Comparison of ENCODE assay signal across 18 mouse cellular contexts in the genomic region with DNA sequence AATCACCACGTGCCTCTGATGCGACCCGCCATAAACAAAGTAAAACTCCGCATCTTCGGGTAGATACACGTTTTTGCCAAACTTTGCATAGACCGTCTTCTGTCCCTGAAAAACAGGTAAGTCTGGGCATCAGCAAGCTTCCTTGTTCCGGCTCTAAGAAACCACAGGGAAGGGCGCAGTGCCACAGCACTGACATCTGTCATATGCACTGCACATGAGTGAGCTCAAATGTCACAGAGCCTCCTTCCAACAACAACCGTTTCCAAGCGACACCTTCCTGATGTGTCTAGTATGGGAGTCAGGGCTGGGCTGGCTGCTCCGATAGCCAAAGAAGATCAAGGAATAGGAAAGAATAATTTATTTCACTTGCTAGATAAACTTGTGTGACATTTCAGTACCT.
"Had no signal": no experiment of that assay in that cellular context is flagged by ENCODE, and none has a peak within 500 bp of the region (broad histone marks: within the 10 kb centered on the region; RNA-seq: fewer than 3 reads in every experiment).

No protein-coding gene starts in this region.

- H3K9ac ChIP-seq: liver, postnatal 0 days; lung, embryonic 15.5 days; midbrain, embryonic 13.5 days; midbrain, embryonic 15.5 days; neural tube, embryonic 12.5 days; stomach, embryonic 15.5 days had no signal

- H3K27ac ChIP-seq: lung, embryonic 15.5 days; macrophage; midbrain, embryonic 13.5 days; midbrain, embryonic 15.5 days; neural tube, embryonic 12.5 days; stomach, embryonic 15.5 days; stomach, postnatal 0 days had no signal

- H3K9me3 ChIP-seq: lung, embryonic 15.5 days; megakaryocyte, embryonic 14.5 days; midbrain, embryonic 13.5 days; midbrain, embryonic 15.5 days; neural tube, embryonic 12.5 days; stomach, embryonic 15.5 days had no signal

- H3K4me2 ChIP-seq: lung, embryonic 15.5 days; midbrain, embryonic 11.5 days; midbrain, embryonic 13.5 days; midbrain, embryonic 15.5 days; neural tube, embryonic 12.5 days; stomach, embryonic 15.5 days had no signal

- H3K4me1 ChIP-seq: megakaryocyte, embryonic 14.5 days; midbrain, embryonic 15.5 days; neural tube, embryonic 12.5 days; stomach, embryonic 15.5 days had no signal

- H3K36me3 ChIP-seq: lung, embryonic 15.5 days; midbrain, embryonic 13.5 days; midbrain, embryonic 15.5 days; neural tube, embryonic 12.5 days had no signal

- DNase-seq: liver, postnatal 0 days; lung, adult 2 months; lung, postnatal 14 days; lung, postnatal 36 days; right cerebral cortex, postnatal 14 days; thymus, adult 2 months; thymus, postnatal 25 days; thymus, postnatal 4 days had no signal

- ATAC-seq: liver, postnatal 0 days; lung, postnatal 0 days; midbrain, embryonic 13.5 days; midbrain, embryonic 15.5 days had no signal

- H3K27me3 ChIP-seq: lung, embryonic 15.5 days; megakaryocyte, embryonic 14.5 days; midbrain, embryonic 13.5 days; midbrain, embryonic 15.5 days; neural tube, embryonic 12.5 days; stomach, embryonic 15.5 days had no signal

- H3K4me3 ChIP-seq: lung, embryonic 15.5 days; megakaryocyte, embryonic 14.5 days; midbrain, embryonic 13.5 days; midbrain, embryonic 15.5 days; neural tube, embryonic 12.5 days; stomach, embryonic 15.5 days had no signal
